Mouse (Mus musculus): ENCODE measurements around the gene Map2k6. TPM values are rescaled to one million over a fixed set of nuclear protein-coding genes. Genes with fewer than 3 reads are reported as not detected.

Map2k6 gene
- polyA plus RNA-seq, 1 experiment, result 11.0 TPM

GRCm38 (mm10) chr11:110460480-110460879 lies 61.6 kb downstream of the Map2k6 start:
- H3K4me3 ChIP-seq (ENCODE audit: insufficient read depth, low read length), result no peak overlapping the region
- H3K27ac ChIP-seq (ENCODE audit: insufficient read depth, low read length), result no peak overlapping the region
- TF ChIP-seq POLR2A (IDR thresholded peaks at IDR 0.05; ENCODE audit: extremely low read depth, insufficient read depth, low read length) (no peak), CTCF (IDR thresholded peaks at IDR 0.05; ENCODE audit: extremely low read depth, insufficient read depth, low read length) (no peak)
- no peaks in the 10 kb centered on the region for H3K4me1 ChIP-seq (ENCODE audit: control insufficient read depth, insufficient read depth, low read length)

GRCm38 (mm10) chr11:110461560-110462331 lies 62.8 kb downstream of the Map2k6 start:
- Histone ChIP-seq H3K4me3 (ENCODE audit: insufficient read depth, low read length) (no peak overlapping the region), H3K27ac (ENCODE audit: insufficient read depth, low read length) (no peak overlapping the region), H3K4me1 (ENCODE audit: control insufficient read depth, insufficient read depth, low read length) (no peaks in the 10 kb centered on the region)
- TF ChIP-seq POLR2A (IDR thresholded peaks at IDR 0.05; ENCODE audit: extremely low read depth, insufficient read depth, low read length) (no peak), CTCF (IDR thresholded peaks at IDR 0.05; ENCODE audit: extremely low read depth, insufficient read depth, low read length) (no peak)

- no peaks in the 10 kb centered on the region for H3K4me1 ChIP-seq (ENCODE audit: control insufficient read depth, insufficient read depth, low read length)
- H3K27ac ChIP-seq (ENCODE audit: insufficient read depth, low read length), result no peak overlapping the region
- TF ChIP-seq POLR2A (IDR thresholded peaks at IDR 0.05; ENCODE audit: extremely low read depth, insufficient read depth, low read length) (no peak), CTCF (IDR thresholded peaks at IDR 0.05; ENCODE audit: extremely low read depth, insufficient read depth, low read length) (no peak)
- no peak overlapping the region for H3K4me3 ChIP-seq (ENCODE audit: insufficient read depth, low read length)
These were observed 64.2 kb downstream of the Map2k6 start for GRCm38 (mm10) chr11:110462975-110463578.

- H3K27ac ChIP-seq (ENCODE audit: insufficient read depth, low read length), result no peak overlapping the region
- TF ChIP-seq CTCF (IDR thresholded peaks at IDR 0.05; ENCODE audit: extremely low read depth, insufficient read depth, low read length), result no peak
- TF ChIP-seq POLR2A (IDR thresholded peaks at IDR 0.05; ENCODE audit: extremely low read depth, insufficient read depth, low read length), result no peak
- no peak overlapping the region for H3K4me3 ChIP-seq (ENCODE audit: insufficient read depth, low read length)
- no peaks in the 10 kb centered on the region for H3K4me1 ChIP-seq (ENCODE audit: control insufficient read depth, insufficient read depth, low read length)
These were observed 64.9 kb downstream of the Map2k6 start for GRCm38 (mm10) chr11:110463801-110464200.

GRCm38 (mm10) chr11:110469054-110469453 lies 70.1 kb downstream of the Map2k6 start:
- TF ChIP-seq CTCF (IDR thresholded peaks at IDR 0.05; ENCODE audit: extremely low read depth, insufficient read depth, low read length) (no peak), POLR2A (IDR thresholded peaks at IDR 0.05; ENCODE audit: extremely low read depth, insufficient read depth, low read length) (no peak)
- Histone ChIP-seq H3K4me3 (ENCODE audit: insufficient read depth, low read length) (no peak overlapping the region), H3K4me1 (ENCODE audit: control insufficient read depth, insufficient read depth, low read length) (no peaks in the 10 kb centered on the region), H3K27ac (ENCODE audit: insufficient read depth, low read length) (no peak overlapping the region)

GRCm38 (mm10) chr11:110470561-110471273 lies 71.8 kb downstream of the Map2k6 start:
- TF ChIP-seq POLR2A (IDR thresholded peaks at IDR 0.05; ENCODE audit: extremely low read depth, insufficient read depth, low read length) (no peak), CTCF (IDR thresholded peaks at IDR 0.05; ENCODE audit: extremely low read depth, insufficient read depth, low read length) (no peak)

GRCm38 (mm10) chr11:110471362-110471761 lies 72.4 kb downstream of the Map2k6 start:
- Histone ChIP-seq H3K4me1 (ENCODE audit: control insufficient read depth, insufficient read depth, low read length) (no peaks in the 10 kb centered on the region), H3K4me3 (ENCODE audit: insufficient read depth, low read length) (no peak overlapping the region), H3K27ac (ENCODE audit: insufficient read depth, low read length) (no peak overlapping the region)
- TF ChIP-seq POLR2A (IDR thresholded peaks at IDR 0.05; ENCODE audit: extremely low read depth, insufficient read depth, low read length) (no peak), CTCF (IDR thresholded peaks at IDR 0.05; ENCODE audit: extremely low read depth, insufficient read depth, low read length) (no peak)

More at GRCm38 (mm10) chr11:110470561-110471273, 71.8 kb downstream of the Map2k6 start:
- no peaks in the 10 kb centered on the region for H3K4me1 ChIP-seq (ENCODE audit: control insufficient read depth, insufficient read depth, low read length)
- no peak overlapping the region for H3K4me3 ChIP-seq (ENCODE audit: insufficient read depth, low read length)
- H3K27ac ChIP-seq (ENCODE audit: insufficient read depth, low read length), result peak overlapping the region; percentile 67; the same call in 1 of the 2 replicates

GRCm38 (mm10) chr11:110472078-110472477 lies 73.2 kb downstream of the Map2k6 start:
- no peak for TF ChIP-seq POLR2A (IDR thresholded peaks at IDR 0.05; ENCODE audit: extremely low read depth, insufficient read depth, low read length)
- TF ChIP-seq CTCF (IDR thresholded peaks at IDR 0.05; ENCODE audit: extremely low read depth, insufficient read depth, low read length), result no peak
- H3K4me1 ChIP-seq (ENCODE audit: control insufficient read depth, insufficient read depth, low read length), result no peaks in the 10 kb centered on the region

GRCm38 (mm10) chr11:110473495-110473894 lies 74.6 kb downstream of the Map2k6 start:
- Histone ChIP-seq H3K27ac (ENCODE audit: insufficient read depth, low read length) (no peak overlapping the region), H3K4me1 (ENCODE audit: control insufficient read depth, insufficient read depth, low read length) (peaks cover 2% of the 10 kb centered on the region), H3K4me3 (ENCODE audit: insufficient read depth, low read length) (no peak overlapping the region)
- TF ChIP-seq POLR2A (IDR thresholded peaks at IDR 0.05; ENCODE audit: extremely low read depth, insufficient read depth, low read length) (no peak), CTCF (IDR thresholded peaks at IDR 0.05; ENCODE audit: extremely low read depth, insufficient read depth, low read length) (no peak)

More at GRCm38 (mm10) chr11:110472078-110472477, 73.2 kb downstream of the Map2k6 start:
- H3K27ac ChIP-seq (ENCODE audit: insufficient read depth, low read length), result no peak overlapping the region
- no peak overlapping the region for H3K4me3 ChIP-seq (ENCODE audit: insufficient read depth, low read length)
